Mouse (Mus musculus) adipocyte (in vitro differentiated cells): ENCODE data around the gene Lrrc56.
"Not testable (repeated sequence)": the region's sequence is repeated elsewhere in the genome, so short reads cannot be mapped to it uniquely, and the experiment has no call there.

Experiments
- DNase-seq: peaks from one replicate; pipeline ENCODE4 v3.0.0-alpha.2; 2016; ENCODE audit warnings: low spot score

The Lrrc56 gene

GRCm38 (mm10) chr7:141216894-141217293 is 22.9 kb downstream of the Lrrc56 start:
- no peak for DNase-seq

- DNase-seq: no peak
Measured at GRCm38 (mm10) chr7:141217343-141218013, 23.5 kb downstream of the Lrrc56 start.

- no peak for DNase-seq
Measured at GRCm38 (mm10) chr7:141218141-141218540, 24.2 kb downstream of the Lrrc56 start.

- no peak for DNase-seq
Measured at GRCm38 (mm10) chr7:141218557-141219133, 24.7 kb downstream of the Lrrc56 start.

- no peak for DNase-seq
Measured at GRCm38 (mm10) chr7:141219558-141220099, 25.7 kb downstream of the Lrrc56 start.

- no peak for DNase-seq
Measured at GRCm38 (mm10) chr7:141220377-141220776, 26.4 kb downstream of the Lrrc56 start.

- DNase-seq: peak; percentile 98
Measured at GRCm38 (mm10) chr7:141221249-141222125, 27.5 kb downstream of the Lrrc56 start.

- no peak for DNase-seq
Measured at GRCm38 (mm10) chr7:141222126-141222467, 28.1 kb downstream of the Lrrc56 start.

- no peak for DNase-seq
Measured at GRCm38 (mm10) chr7:141222696-141223215, 28.8 kb downstream of the Lrrc56 start.

GRCm38 (mm10) chr7:141226535-141226934 is 32.6 kb downstream of the Lrrc56 start:
- DNase-seq: no peak

GRCm38 (mm10) chr7:141227796-141228195 is 33.8 kb downstream of the Lrrc56 start:
- no peak for DNase-seq

GRCm38 (mm10) chr7:141228279-141229067 is 34.5 kb downstream of the Lrrc56 start, which contains the start of gene Phrf1:
TSS of gene Phrf1 (plus strand) at chr7:141228784.
- peak; percentile 87 for DNase-seq

- DNase-seq: no peak
Measured at GRCm38 (mm10) chr7:141229702-141230101, 35.7 kb downstream of the Lrrc56 start.

GRCm38 (mm10) chr7:141230570-141230969 is 36.6 kb downstream of the Lrrc56 start:
- no peak for DNase-seq

GRCm38 (mm10) chr7:141231111-141231510 is 37.2 kb downstream of the Lrrc56 start:
- DNase-seq: no peak

- DNase-seq: no peak
Measured at GRCm38 (mm10) chr7:141231551-141231950, 37.6 kb downstream of the Lrrc56 start.

GRCm38 (mm10) chr7:141250486-141250885 is 56.5 kb downstream of the Lrrc56 start:
- not testable (repeated sequence) for DNase-seq

GRCm38 (mm10) chr7:141256159-141256558 is 62.2 kb downstream of the Lrrc56 start:
- no peak for DNase-seq
